Mouse (Mus musculus) liver, embryonic 15.5 days (tissue): Measurements from ENCODE around the gene Mei1. TPM values are rescaled to one million over a fixed set of nuclear protein-coding genes. Genes with fewer than 3 reads are reported as not detected.

Experiments
- ATAC-seq: fragments of 200-750 bp; cut with Nextera tagmentation; 2 replicates; pipeline ENCODE4 v1.8.0; 2017; ENCODE audit warnings: moderate number of reproducible peaks, mild to moderate bottlenecking, moderate library complexity; ENCODE audit not compliant: insufficient read depth
- H3K27ac ChIP-seq: fragments of 300-500 bp; sonication (generic); replicated peaks from 2 replicates; pipeline ENCODE4 v1.5.1; 2015; ENCODE audit warnings: mild to moderate bottlenecking, inconsistent platforms
- H3K27me3 ChIP-seq: fragments of 300-500 bp; sonication (generic); 2 replicates; pipeline ENCODE4 v1.6.1; 2015; ENCODE audit warnings: mild to moderate bottlenecking, inconsistent platforms
- H3K36me3 ChIP-seq: fragments of 300-500 bp; sonication (generic); replicated peaks from 2 replicates; pipeline ENCODE4 v1.6.1; 2015; ENCODE audit warnings: moderate library complexity, mild to moderate bottlenecking, inconsistent platforms
- H3K4me1 ChIP-seq: fragments of 300-500 bp; sonication (generic); replicated peaks from 2 replicates; pipeline ENCODE4 v1.6.1; 2015; ENCODE audit warnings: inconsistent platforms
- H3K4me2 ChIP-seq: fragments of 300-500 bp; sonication (generic); 2 replicates; pipeline ENCODE4 v1.6.1; 2015; ENCODE audit warnings: moderate library complexity, mild to moderate bottlenecking, inconsistent platforms
- H3K4me3 ChIP-seq: fragments of 300-500 bp; sonication (generic); replicated peaks from 2 replicates; pipeline ENCODE4 v1.5.1; 2015; ENCODE audit warnings: mild to moderate bottlenecking, inconsistent platforms
- H3K9ac ChIP-seq: fragments of 300-500 bp; sonication (generic); 2 replicates; pipeline ENCODE4 v1.6.1; 2015; ENCODE audit warnings: moderate library complexity, mild to moderate bottlenecking, inconsistent platforms
- H3K9me3 ChIP-seq: fragments of 300-500 bp; sonication (generic); replicated peaks from 2 replicates; pipeline ENCODE4 v1.6.1; 2016; ENCODE audit warnings: inconsistent platforms
- WGBS: fragments of 180-500 bp; shearing (Covaris S2); methylation state at CpG from one replicate; pipeline ENCODE4 v1.1.7; 2015; ENCODE audit warnings: mixed read lengths; ENCODE audit not compliant: insufficient replicate concordance; 5-methylcytosine and 5-hydroxymethylcytosine counted together
- polyA plus RNA-seq: library from polyadenylated mRNA; unstranded; fragments of >200 nt; fragmentation: Nextera tagmentation; extraction: Ambion mirVana; gene quantifications from 2 replicates; pipeline ENCODE4 v1.2.1, GENCODE M21; 2015

Gene Mei1
- not detected in 2 replicates for polyA plus RNA-seq

DNA sequence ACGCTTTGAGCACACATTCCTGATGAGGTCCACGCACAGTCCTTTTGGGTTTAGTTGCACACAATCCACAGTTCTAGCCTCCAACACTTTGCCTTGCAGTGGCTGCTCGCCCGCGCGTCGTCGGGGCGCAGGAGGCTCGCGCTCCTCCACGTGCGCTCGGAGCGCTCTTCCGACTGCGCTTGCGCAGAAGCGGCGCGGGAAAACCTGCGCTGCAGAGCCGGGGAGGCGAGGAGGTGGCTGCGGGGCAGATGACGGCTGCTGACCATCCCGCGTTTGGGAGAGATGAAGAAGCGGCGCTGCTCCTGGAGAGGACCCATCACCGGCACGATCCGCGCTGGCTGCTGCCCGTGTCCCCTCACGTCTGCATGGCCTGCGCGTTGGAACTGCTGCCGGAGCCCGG lies at the start of gene Mei1:
Mei1 (plus strand) TSS at position 99 of the 400 bp plus-strand sequence.
- no peaks in the 10 kb centered on the region for H3K9me3 ChIP-seq
- 22% methylated on average over 40 of the region's 40 CpGs for WGBS
- H3K4me1 ChIP-seq, result no peaks in the 10 kb centered on the region
- no peak within 1 kb of the TSS for H3K27ac ChIP-seq
- ATAC-seq, result no peak
- peaks cover 66% of the 10 kb centered on the region for H3K27me3 ChIP-seq
- no peak within 1 kb of the TSS for H3K4me2 ChIP-seq
- no peak within 1 kb of the TSS for H3K4me3 ChIP-seq
- H3K36me3 ChIP-seq, result no peaks in the 10 kb centered on the region
- no peak within 1 kb of the TSS for H3K9ac ChIP-seq

- no peaks in the 10 kb centered on the region for H3K27me3 ChIP-seq
- 70% methylated on average over 13 of the region's 13 CpGs for WGBS
- H3K4me1 ChIP-seq, result peaks cover 13% of the 10 kb centered on the region
- peaks cover 81% of the 10 kb centered on the region for H3K36me3 ChIP-seq
- H3K27ac ChIP-seq, result no peak overlapping the region
- H3K9ac ChIP-seq, result no peak overlapping the region
- no peak overlapping the region for H3K4me3 ChIP-seq
- H3K4me2 ChIP-seq, result no peak overlapping the region
- ATAC-seq, result no peak
- no peaks in the 10 kb centered on the region for H3K9me3 ChIP-seq
These were observed 47.2 kb upstream of the Mei1 start for GRCm38 (mm10) chr15:82022535-82023088.

GRCm38 (mm10) chr15:82023965-82024635 lies 45.7 kb upstream of the Mei1 start:
- Histone ChIP-seq H3K36me3 (peaks cover 93% of the 10 kb centered on the region), H3K27me3 (no peaks in the 10 kb centered on the region), H3K27ac (no peak overlapping the region), H3K9ac (no peak overlapping the region), H3K4me3 (no peak overlapping the region), H3K4me1 (peaks cover 4% of the 10 kb centered on the region), H3K4me2 (no peak overlapping the region), H3K9me3 (no peaks in the 10 kb centered on the region)
- 81% methylated on average over 6 of the region's 6 CpGs for WGBS
- ATAC-seq, result no peak

DNA sequence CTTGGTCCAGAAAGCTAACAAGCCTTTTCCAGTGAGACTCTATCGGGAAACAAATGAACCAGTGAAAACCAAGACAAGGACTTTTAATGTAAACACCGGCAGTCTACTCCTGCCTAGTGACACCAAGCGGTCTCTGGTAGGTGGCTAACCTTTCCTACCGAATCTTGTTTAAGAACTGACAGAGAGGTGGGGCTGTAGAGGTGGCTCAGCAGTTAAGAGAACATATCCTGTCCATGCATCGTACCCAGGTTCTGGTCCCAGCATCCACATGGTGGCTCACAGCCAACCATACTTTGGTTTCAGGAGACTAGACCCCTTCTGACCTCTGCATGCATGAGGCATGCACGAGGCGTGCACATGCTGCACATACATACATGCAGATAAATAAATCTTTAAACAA lies 42.5 kb upstream of the Mei1 start:
- Histone ChIP-seq H3K27ac (no peak overlapping the region), H3K4me2 (no peak overlapping the region), H3K36me3 (peaks cover 100% of the 10 kb centered on the region), H3K9me3 (no peaks in the 10 kb centered on the region), H3K9ac (no peak overlapping the region), H3K4me3 (no peak overlapping the region), H3K4me1 (no peaks in the 10 kb centered on the region), H3K27me3 (no peaks in the 10 kb centered on the region)
- 84% methylated on average over 7 of the region's 7 CpGs for WGBS
- no peak for ATAC-seq

GRCm38 (mm10) chr15:82027726-82028125 lies 42.1 kb upstream of the Mei1 start:
- 79% methylated on average over 7 of the region's 7 CpGs for WGBS
- Histone ChIP-seq H3K4me2 (no peak overlapping the region), H3K4me3 (no peak overlapping the region), H3K27me3 (no peaks in the 10 kb centered on the region), H3K4me1 (no peaks in the 10 kb centered on the region), H3K9me3 (no peaks in the 10 kb centered on the region), H3K9ac (no peak overlapping the region), H3K36me3 (peaks cover 100% of the 10 kb centered on the region), H3K27ac (no peak overlapping the region)
- ATAC-seq, result no peak

GRCm38 (mm10) chr15:82032386-82032785 lies 37.4 kb upstream of the Mei1 start:
- no peak overlapping the region for H3K27ac ChIP-seq
- H3K9me3 ChIP-seq, result no peaks in the 10 kb centered on the region
- no peaks in the 10 kb centered on the region for H3K4me1 ChIP-seq
- no peak overlapping the region for H3K9ac ChIP-seq
- ATAC-seq, result no peak
- peaks cover 88% of the 10 kb centered on the region for H3K36me3 ChIP-seq
- no peak overlapping the region for H3K4me3 ChIP-seq
- 78% methylated on average over 7 of the region's 7 CpGs for WGBS
- H3K4me2 ChIP-seq, result no peak overlapping the region
- H3K27me3 ChIP-seq, result no peaks in the 10 kb centered on the region

- H3K27ac ChIP-seq, result no peak within 1 kb of the TSS
- H3K4me2 ChIP-seq, result no peak within 1 kb of the TSS
- H3K9ac ChIP-seq, result no peak within 1 kb of the TSS
- no peak for ATAC-seq
- no peaks in the 10 kb centered on the region for H3K9me3 ChIP-seq
- H3K36me3 ChIP-seq, result peaks cover 88% of the 10 kb centered on the region
- no peak within 1 kb of the TSS for H3K4me3 ChIP-seq
- WGBS, result 80% methylated on average over 4 of the region's 4 CpGs
- H3K4me1 ChIP-seq, result no peaks in the 10 kb centered on the region
- no peaks in the 10 kb centered on the region for H3K27me3 ChIP-seq
These were observed 36.0 kb upstream of the Mei1 start, which contains the start of gene Desi1 for GRCm38 (mm10) chr15:82033762-82034161. Gene Desi1 (minus strand): TSS chr15:82033862.

GRCm38 (mm10) chr15:82035904-82036689 lies 33.7 kb upstream of the Mei1 start:
- H3K9ac ChIP-seq, result no peak overlapping the region
- no peaks in the 10 kb centered on the region for H3K27me3 ChIP-seq
- 68% methylated on average over 12 of the region's 12 CpGs for WGBS
- H3K9me3 ChIP-seq, result no peaks in the 10 kb centered on the region
- H3K4me1 ChIP-seq, result no peaks in the 10 kb centered on the region
- no peak for ATAC-seq
- no peak overlapping the region for H3K27ac ChIP-seq
- no peak overlapping the region for H3K4me3 ChIP-seq
- no peak overlapping the region for H3K4me2 ChIP-seq
- peaks cover 88% of the 10 kb centered on the region for H3K36me3 ChIP-seq

GRCm38 (mm10) chr15:82040650-82041049 lies 29.1 kb upstream of the Mei1 start:
- H3K4me2 ChIP-seq, result no peak overlapping the region
- no peak overlapping the region for H3K4me3 ChIP-seq
- no peak overlapping the region for H3K27ac ChIP-seq
- WGBS, result 87% methylated on average over 1 of the region's 1 CpGs
- peaks cover 71% of the 10 kb centered on the region for H3K36me3 ChIP-seq
- H3K9ac ChIP-seq, result no peak overlapping the region
- H3K9me3 ChIP-seq, result no peaks in the 10 kb centered on the region
- H3K4me1 ChIP-seq, result peaks cover 16% of the 10 kb centered on the region
- no peak for ATAC-seq
- H3K27me3 ChIP-seq, result no peaks in the 10 kb centered on the region

GRCm38 (mm10) chr15:82044166-82044784 lies 25.5 kb upstream of the Mei1 start:
- Histone ChIP-seq H3K36me3 (peaks cover 39% of the 10 kb centered on the region), H3K4me2 (no peak overlapping the region), H3K4me1 (peaks cover 36% of the 10 kb centered on the region), H3K4me3 (no peak overlapping the region), H3K9me3 (no peaks in the 10 kb centered on the region), H3K27ac (no peak overlapping the region), H3K9ac (no peak overlapping the region), H3K27me3 (peaks cover 11% of the 10 kb centered on the region)
- no peak for ATAC-seq
- 89% methylated on average over 7 of the region's 7 CpGs for WGBS
